Mouse (Mus musculus) C2C12 (cell line): ENCODE measurements around the gene H2afy. TPM values are rescaled to one million over a fixed set of nuclear protein-coding genes. Genes with fewer than 3 reads are reported as not detected.
A peak's percentile ranks its signal among the peaks of the same experiment; 100 is the strongest.
"Not testable (repeated sequence)": the region's sequence is repeated elsewhere in the genome, so short reads cannot be mapped to it uniquely, and the experiment has no call there.

Experiments
- H3K27me3 ChIP-seq: one replicate; pipeline ENCODE4 v1.6.1; 2011; ENCODE audit not compliant: control insufficient read depth, insufficient read depth, insufficient read length
- H3K36me3 ChIP-seq: one replicate; pipeline ENCODE4 v1.6.1; 2011; ENCODE audit not compliant: control insufficient read depth, insufficient read depth
- H3K4me3 ChIP-seq: one replicate; pipeline ENCODE4 v1.5.1; 2011; ENCODE audit warnings: mild to moderate bottlenecking, control low read depth; ENCODE audit not compliant: poor library complexity, insufficient read depth, severe bottlenecking
- H3K79me2 ChIP-seq: one replicate; pipeline ENCODE4 v1.6.1; 2011; ENCODE audit not compliant: control insufficient read depth, insufficient read depth
- H3K79me3 ChIP-seq: one replicate; pipeline ENCODE4 v1.6.1; 2011; ENCODE audit warnings: low read depth, control low read depth
- H3ac ChIP-seq: one replicate; pipeline ENCODE3; 2011; ENCODE audit warnings: low read depth; ENCODE audit not compliant: control insufficient read depth, insufficient read length
- CEBPB ChIP-seq: IDR thresholded peaks from one replicate; pipeline ENCODE4 v1.6.1; 2011; ENCODE audit warnings: low read depth, mild to moderate bottlenecking, control low read depth, moderate library complexity
- CTCF ChIP-seq: IDR thresholded peaks from one replicate; pipeline ENCODE4 v1.5.1; 2011; ENCODE audit not compliant: control insufficient read depth, insufficient read depth, insufficient read length
- FOSL1 ChIP-seq: IDR thresholded peaks from one replicate; pipeline ENCODE4 v1.8.0; 2011; ENCODE audit warnings: mild to moderate bottlenecking, low read length; ENCODE audit not compliant: poor library complexity, insufficient read depth, severe bottlenecking
- MAX ChIP-seq: IDR thresholded peaks from one replicate; pipeline ENCODE4 v1.6.1; 2011; ENCODE audit warnings: mild to moderate bottlenecking, control low read depth
- MYOD1 ChIP-seq: IDR thresholded peaks from one replicate; pipeline ENCODE4 v1.6.1; 2011; ENCODE audit warnings: low read depth; ENCODE audit not compliant: control insufficient read depth, insufficient read length
- MYOG ChIP-seq: IDR thresholded peaks from one replicate; pipeline ENCODE4 v1.6.1; 2011; ENCODE audit not compliant: control insufficient read depth, insufficient read length; ENCODE audit errors: extremely low read depth
- USF1 ChIP-seq: IDR thresholded peaks from one replicate; pipeline ENCODE4 v1.6.1; 2011; ENCODE audit warnings: low read depth, mild to moderate bottlenecking, control low read depth, moderate library complexity
- polyA plus RNA-seq: library from polyadenylated mRNA; unstranded; fragments of >200 nt; fragmentation: generic; extraction: Trizol; gene quantifications from one replicate; pipeline ENCODE4 v1.2.1, GENCODE M21; 2012; ENCODE audit warnings: missing spikeins

H2afy gene
- polyA plus RNA-seq, 1 experiment, result 94.5 TPM

DNA sequence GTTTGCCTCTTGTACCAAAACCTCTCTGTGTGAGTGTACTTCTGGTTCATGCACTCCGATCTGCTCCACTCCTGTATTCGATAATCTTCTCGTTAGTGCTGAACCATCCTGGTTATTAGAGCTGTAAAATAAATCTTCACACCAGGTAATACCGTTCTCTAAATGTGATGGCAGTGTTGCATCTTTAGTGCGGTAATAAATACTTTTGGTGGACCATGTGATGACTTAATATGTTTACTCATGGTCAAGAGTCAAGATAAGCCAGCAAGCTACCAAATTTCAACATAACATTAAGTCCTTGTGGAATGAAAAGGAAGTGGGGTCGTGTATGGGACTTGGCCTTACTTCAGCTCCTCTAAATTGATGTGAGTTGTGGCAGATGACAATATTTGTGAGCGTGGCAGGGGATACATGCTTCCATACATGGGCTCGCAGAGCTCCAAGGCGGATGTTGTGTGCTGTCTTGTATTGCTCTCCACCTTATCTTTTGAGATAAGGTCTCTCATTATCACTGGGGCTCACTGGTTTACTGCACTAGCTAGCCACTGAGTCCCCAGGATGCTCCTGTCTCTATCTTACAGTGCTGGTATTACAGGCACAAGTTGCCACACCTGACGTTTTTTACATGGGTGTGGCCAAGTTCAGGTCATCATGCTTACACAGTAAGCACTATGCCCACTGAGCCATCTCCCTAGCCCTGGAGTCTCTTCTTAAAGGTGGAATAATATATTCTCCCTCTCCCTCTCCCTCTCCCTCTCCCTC, 96.4 kb downstream of the H2afy start:
- no peaks in the 10 kb centered on the region for H3K36me3 ChIP-seq
- H3ac ChIP-seq, result no peak overlapping the region
- no peaks in the 10 kb centered on the region for H3K27me3 ChIP-seq
- TF ChIP-seq MYOG, result no peak
- no peaks in the 10 kb centered on the region for H3K79me3 ChIP-seq
- H3K4me3 ChIP-seq, result no peak overlapping the region
- H3K79me2 ChIP-seq, result no peaks in the 10 kb centered on the region

DNA sequence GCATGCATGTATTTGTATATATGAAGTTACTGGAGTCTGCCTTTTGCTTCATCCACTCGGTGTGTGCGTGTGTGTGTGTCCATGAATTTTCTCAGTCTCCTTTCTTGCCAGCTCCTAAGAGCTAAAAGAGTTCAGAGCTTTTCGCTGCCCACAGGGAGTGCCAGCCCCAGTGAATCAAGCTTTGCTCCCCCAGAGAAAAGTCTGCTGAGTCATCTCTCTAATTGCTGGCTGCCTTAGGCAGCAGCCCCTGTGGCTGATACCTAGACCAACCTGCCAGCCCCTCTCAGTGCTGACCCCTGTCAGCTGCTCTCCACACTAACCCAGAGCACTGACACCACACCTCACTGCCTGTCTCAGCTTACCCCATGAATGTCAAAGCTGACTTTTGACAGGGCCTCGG, 107.2 kb downstream of the H2afy start:
- Histone ChIP-seq H3K79me2 (no peaks in the 10 kb centered on the region), H3K4me3 (no peak overlapping the region)
- no peak for TF ChIP-seq USF1
- no peak for TF ChIP-seq CTCF
- TF ChIP-seq MAX, result no peak
- no peak for TF ChIP-seq FOSL1
- TF ChIP-seq MYOD1, result peak; percentile 22

GRCm38 (mm10) chr13:56027996-56028395, 108.2 kb downstream of the H2afy start:
- not testable (repeated sequence) for H3ac ChIP-seq, H3K4me3 ChIP-seq, H3K79me2 ChIP-seq, H3K36me3 ChIP-seq, H3K27me3 ChIP-seq, H3K79me3 ChIP-seq

More for the DNA sequence above, 107.2 kb downstream of the H2afy start:
- no peak overlapping the region for H3ac ChIP-seq
- H3K36me3 ChIP-seq, result no peaks in the 10 kb centered on the region
- H3K79me3 ChIP-seq, result no peaks in the 10 kb centered on the region
- H3K27me3 ChIP-seq, result no peaks in the 10 kb centered on the region

DNA sequence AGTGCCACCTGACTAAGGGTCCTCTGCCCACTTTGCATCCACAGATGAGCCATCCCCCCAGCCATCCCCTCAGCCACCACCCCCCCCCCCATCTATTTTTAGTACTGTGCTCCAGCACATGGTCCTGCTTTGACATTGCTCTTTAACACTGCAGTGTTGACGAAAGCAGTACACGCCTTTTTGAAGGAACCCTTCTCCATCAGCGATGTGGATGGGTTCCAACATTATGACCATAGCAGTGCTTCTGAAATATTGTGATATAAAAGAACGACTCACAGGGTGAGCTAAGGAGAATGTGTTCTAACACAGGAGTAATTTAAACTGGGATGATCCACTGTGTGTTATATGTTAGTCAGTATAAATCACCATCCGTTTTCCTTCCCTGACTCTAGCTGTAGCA, 109.5 kb downstream of the H2afy start:
- no peak overlapping the region for H3ac ChIP-seq

GRCm38 (mm10) chr13:56026026-56026425, 110.1 kb downstream of the H2afy start:
- Histone ChIP-seq H3K4me3 (no peak overlapping the region), H3K79me2 (no peaks in the 10 kb centered on the region), H3K36me3 (no peaks in the 10 kb centered on the region), H3K79me3 (no peaks in the 10 kb centered on the region), H3ac (no peak overlapping the region), H3K27me3 (no peaks in the 10 kb centered on the region)
- TF ChIP-seq MYOG (no peak), CTCF (no peak), MAX (no peak), USF1 (no peak), MYOD1 (no peak)

More for the DNA sequence above, 109.5 kb downstream of the H2afy start:
- Histone ChIP-seq H3K27me3 (no peaks in the 10 kb centered on the region), H3K4me3 (no peak overlapping the region), H3K79me3 (no peaks in the 10 kb centered on the region), H3K79me2 (no peaks in the 10 kb centered on the region), H3K36me3 (no peaks in the 10 kb centered on the region)
- TF ChIP-seq MYOG (no peak), USF1 (no peak), CTCF (no peak), MAX (no peak), FOSL1 (no peak), CEBPB (no peak), MYOD1 (no peak)

DNA sequence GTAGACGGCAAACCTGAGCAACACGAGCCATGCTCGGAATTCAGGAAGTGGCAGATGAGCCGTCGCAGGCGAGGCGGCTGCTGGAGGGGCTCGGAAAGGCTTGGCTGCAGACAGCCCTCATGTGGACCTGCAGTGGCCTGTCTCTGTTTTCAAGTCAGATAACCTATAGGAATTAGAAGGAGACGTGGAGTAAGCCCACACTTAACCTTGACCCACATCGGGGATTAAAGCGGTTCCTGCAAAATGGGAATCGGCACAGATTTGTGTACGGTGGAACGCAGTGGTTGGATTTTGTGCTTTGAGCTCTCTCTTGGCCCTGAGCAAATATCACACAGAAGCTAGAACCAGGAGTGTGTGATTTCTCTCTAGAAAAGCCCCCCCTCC, 111.1 kb downstream of the H2afy start:
- no peak overlapping the region for H3K4me3 ChIP-seq
- no peaks in the 10 kb centered on the region for H3K36me3 ChIP-seq
- TF ChIP-seq MAX (no peak), USF1 (no peak), FOSL1 (no peak), MYOD1 (no peak), MYOG (no peak), CTCF (no peak)
- no peaks in the 10 kb centered on the region for H3K27me3 ChIP-seq
- no peak overlapping the region for H3ac ChIP-seq
- no peaks in the 10 kb centered on the region for H3K79me2 ChIP-seq
- H3K79me3 ChIP-seq, result no peaks in the 10 kb centered on the region

DNA sequence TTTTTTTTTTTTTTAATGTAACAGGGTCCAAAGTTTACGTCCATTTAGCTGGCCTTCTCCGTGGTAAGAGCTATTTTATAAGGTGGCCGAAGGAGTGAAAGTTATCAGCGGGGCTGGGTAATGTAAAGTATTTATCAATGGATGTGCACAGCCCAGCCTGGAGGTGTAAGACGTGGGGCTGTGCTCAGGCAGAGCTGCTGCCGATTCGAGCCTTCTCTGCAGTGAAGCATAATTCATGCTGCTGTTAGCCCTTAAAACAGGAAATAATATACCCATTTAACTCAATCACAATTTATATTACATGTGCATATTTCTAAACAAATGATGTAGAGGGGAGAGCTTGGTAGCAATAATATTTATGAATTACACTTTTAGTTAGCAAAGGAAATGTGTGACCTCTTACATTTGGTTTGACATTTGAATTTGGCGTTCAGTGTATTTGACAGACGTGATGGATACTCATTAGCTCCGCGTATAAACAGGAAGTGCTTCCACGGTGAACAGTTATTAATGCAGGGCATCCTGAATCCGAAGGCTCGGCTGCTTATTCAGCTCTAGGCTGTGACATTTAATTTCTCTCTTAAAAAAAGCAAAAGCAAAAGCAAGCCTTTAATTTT, 111.6 kb downstream of the H2afy start:
- H3K79me2 ChIP-seq, result no peaks in the 10 kb centered on the region
- H3K79me3 ChIP-seq, result no peaks in the 10 kb centered on the region
- no peaks in the 10 kb centered on the region for H3K27me3 ChIP-seq
- no peak overlapping the region for H3ac ChIP-seq
- H3K4me3 ChIP-seq, result no peak overlapping the region
- no peak for TF ChIP-seq MAX
- no peaks in the 10 kb centered on the region for H3K36me3 ChIP-seq

Other genes starting within 250 kb of the H2afy start
- not detected for gene Tifab, start 42.5 kb upstream of the H2afy start, polyA plus RNA-seq
- gene Neurog1, start 115.8 kb upstream of the H2afy start, polyA plus RNA-seq, result not detected
- gene Cxcl14, start 160.2 kb upstream of the H2afy start, polyA plus RNA-seq, result 0.01 TPM